Mouse (Mus musculus): ENCODE data around the gene Hfe2. TPM values are rescaled to one million over a fixed set of nuclear protein-coding genes. Genes with fewer than 3 reads are reported as not detected.
"Not testable (repeated sequence)": the region's sequence is repeated elsewhere in the genome, so short reads cannot be mapped to it uniquely, and the experiment has no call there.

Hfe2 gene
- polyA plus RNA-seq, 1 experiment, result 0.60 TPM

- DNase-seq (ENCODE audit: extremely low spot score in 1 of 2, low spot score in 1 of 2), result no peak
Observed at GRCm38 (mm10) chr3:96495490-96496210, 29.3 kb upstream of the Hfe2 start.

- no peak for DNase-seq (ENCODE audit: extremely low spot score in 1 of 2, low spot score in 1 of 2)
Observed at GRCm38 (mm10) chr3:96496216-96496615, 28.8 kb upstream of the Hfe2 start.

GRCm38 (mm10) chr3:96496620-96497275 lies 28.2 kb upstream of the Hfe2 start:
- DNase-seq (ENCODE audit: extremely low spot score in 1 of 2, low spot score in 1 of 2), result not testable (repeated sequence)

DNA sequence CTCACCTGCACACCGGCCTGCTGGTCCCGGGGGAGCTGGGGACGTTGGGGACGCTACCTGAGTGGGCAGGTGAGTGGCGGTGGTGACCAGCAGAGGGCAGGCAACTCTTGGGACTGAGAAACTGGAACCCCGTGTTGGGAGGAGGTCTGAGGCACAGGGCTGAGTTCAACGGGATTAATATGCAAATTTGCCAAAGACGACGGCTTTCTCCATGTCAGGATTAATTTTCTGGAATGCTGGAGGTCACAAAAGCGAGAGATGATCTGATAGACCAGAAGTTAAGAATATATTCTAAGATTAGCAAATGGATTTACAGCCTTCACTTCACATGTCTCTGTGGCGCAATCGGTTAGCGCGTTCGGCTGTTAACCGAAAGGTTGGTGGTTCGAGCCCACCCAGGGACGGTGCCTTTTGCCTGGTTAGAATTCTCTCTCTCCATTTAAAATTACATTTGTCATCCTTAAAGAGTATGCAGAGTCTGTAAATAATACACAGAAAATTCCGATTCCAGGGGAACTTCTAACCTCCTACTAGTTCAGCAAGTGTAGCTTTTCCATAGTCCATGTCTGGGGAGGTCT lies 27.4 kb upstream of the Hfe2 start:
- peak; percentile 67 to 96 for DNase-seq (ENCODE audit: extremely low spot score in 1 of 2, low spot score in 1 of 2)

- DNase-seq (ENCODE audit: extremely low spot score in 1 of 2, low spot score in 1 of 2), result no peak
Observed at GRCm38 (mm10) chr3:96498476-96499245, 26.3 kb upstream of the Hfe2 start.

- peak; percentile 65 to 94 for DNase-seq (ENCODE audit: extremely low spot score in 1 of 2, low spot score in 1 of 2)
Observed at GRCm38 (mm10) chr3:96499481-96500288, 25.3 kb upstream of the Hfe2 start.

DNA sequence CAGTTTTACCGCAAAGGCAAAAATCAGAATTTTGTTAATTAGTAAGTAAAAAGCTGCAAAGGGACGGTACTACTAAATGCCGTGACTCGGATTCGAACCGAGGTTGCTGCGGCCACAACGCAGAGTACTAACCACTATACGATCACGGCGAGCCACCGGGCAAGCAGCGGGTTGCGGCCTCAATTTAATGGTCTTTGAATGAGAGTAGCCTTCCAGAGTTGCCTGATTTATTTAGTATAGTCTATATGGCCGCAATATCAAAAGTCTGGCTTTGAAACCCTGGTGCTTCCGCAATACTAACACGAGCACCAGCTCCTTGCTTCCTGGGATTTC lies 24.7 kb upstream of the Hfe2 start:
- DNase-seq (ENCODE audit: extremely low spot score in 1 of 2, low spot score in 1 of 2), result peak; percentile 92 to 99

DNA sequence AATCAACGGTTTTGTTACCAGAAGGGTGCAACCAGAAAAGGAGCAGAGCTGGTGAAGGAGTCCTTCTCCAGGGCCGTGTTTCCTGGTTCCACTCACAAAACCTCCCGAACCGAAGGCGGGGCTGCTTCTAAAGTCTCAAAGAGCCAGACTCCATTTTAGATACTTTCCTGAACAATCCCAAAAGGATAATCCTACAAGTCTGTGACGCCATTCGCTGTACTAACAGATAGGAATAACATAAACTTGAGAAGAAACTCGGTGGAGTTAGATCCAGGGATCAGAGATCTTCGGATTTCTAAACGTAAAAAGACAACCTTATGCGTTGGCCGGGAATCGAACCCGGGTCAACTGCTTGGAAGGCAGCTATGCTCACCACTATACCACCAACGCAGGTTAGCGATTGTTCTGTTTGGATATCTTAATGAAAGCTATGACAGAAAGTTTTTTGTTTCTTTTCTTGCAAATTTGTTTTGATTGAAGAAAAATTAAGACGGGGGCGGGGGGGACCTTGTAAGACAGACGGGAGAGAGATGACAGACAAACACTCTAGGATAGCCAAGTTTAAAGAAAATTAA lies 24.2 kb upstream of the Hfe2 start:
- peak; percentile 73 to 98 for DNase-seq (ENCODE audit: extremely low spot score in 1 of 2, low spot score in 1 of 2)

DNA sequence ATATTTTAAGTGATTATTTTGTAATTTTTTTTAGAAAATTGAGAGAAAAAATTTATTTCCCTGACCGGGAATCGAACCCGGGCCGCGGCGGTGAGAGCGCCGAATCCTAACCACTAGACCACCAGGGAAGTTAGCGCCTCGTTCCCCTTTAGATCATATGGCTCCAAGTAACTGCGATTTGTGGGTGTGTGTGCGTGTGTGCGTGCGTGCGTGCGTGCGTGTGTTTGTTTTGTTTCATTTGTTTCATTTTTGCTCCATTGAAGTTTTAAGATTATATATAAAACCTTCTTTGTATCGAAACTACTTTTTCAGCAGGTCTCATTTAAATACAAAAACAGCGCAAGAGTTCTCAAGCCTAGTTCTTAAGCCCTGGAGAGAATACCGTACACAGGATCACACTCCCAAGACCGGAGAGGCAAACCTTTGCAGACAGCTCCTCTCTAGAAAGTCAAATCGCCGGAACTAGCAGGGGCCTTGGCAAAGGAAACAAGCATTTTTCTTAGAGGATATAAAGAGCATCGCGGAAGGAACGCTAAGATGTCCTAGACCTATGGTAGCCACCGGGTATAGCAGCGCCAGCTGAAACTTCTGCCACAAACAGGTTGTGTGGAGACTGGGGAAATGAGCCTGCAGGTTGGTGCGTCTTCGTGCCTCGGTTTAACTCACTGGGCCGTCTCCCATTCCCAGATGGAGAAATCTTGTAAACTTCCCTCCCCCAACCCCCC lies 23.4 kb upstream of the Hfe2 start:
- peak; percentile 69 to 95 for DNase-seq (ENCODE audit: extremely low spot score in 1 of 2, low spot score in 1 of 2)

- no peak for DNase-seq (ENCODE audit: extremely low spot score in 1 of 2, low spot score in 1 of 2)
Observed at GRCm38 (mm10) chr3:96502181-96503082, 22.5 kb upstream of the Hfe2 start.

GRCm38 (mm10) chr3:96503083-96503450 lies 21.9 kb upstream of the Hfe2 start:
- peak; percentile 64 to 85 for DNase-seq (ENCODE audit: extremely low spot score in 1 of 2, low spot score in 1 of 2)

GRCm38 (mm10) chr3:96503946-96504345 lies 21.0 kb upstream of the Hfe2 start:
- DNase-seq (ENCODE audit: extremely low spot score in 1 of 2, low spot score in 1 of 2), result no peak

DNA sequence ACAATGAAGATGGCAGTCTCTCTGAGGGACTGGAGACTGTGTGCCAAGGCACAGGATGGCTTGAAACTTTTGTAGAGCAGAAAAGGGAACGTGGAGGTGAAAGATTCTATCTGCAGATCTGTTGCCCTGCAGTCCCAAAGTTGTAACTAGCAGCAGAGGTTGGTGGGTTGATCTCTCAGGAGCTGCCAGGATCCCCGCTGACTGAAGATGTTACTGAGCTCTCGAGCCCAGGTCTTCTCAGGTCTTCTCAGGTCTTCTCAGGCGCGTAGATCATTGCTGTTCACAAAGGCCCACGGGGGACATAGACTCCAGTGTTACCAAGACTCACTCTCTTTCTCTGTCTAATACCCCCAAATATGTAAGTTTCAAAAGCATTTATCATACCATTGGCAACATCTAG lies 20.0 kb upstream of the Hfe2 start:
- no peak for DNase-seq (ENCODE audit: extremely low spot score in 1 of 2, low spot score in 1 of 2)

- no peak for DNase-seq (ENCODE audit: extremely low spot score in 1 of 2, low spot score in 1 of 2)
Observed at GRCm38 (mm10) chr3:96506396-96507047, 18.4 kb upstream of the Hfe2 start.

DNA sequence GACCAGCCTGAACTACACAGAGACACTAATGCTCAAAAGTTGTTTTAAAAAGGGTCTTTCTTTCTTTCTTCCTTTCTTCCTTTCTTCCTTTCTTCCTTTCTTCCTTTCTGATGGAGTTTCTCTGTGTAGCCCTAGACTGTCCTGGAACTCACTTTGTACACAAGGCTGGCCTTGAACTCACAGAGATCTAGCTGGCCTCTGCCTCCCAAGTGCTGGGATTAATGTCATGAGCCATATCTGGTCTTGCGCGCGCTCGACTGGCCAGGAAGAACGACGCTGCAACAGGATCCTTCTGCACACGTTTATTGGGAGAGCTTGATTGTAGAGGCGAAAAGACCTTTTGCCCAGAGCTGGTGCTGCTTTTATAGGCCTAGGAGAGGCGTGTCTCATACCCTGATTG lies 17.0 kb upstream of the Hfe2 start:
- not testable (repeated sequence) for DNase-seq (ENCODE audit: extremely low spot score in 1 of 2, low spot score in 1 of 2)

GRCm38 (mm10) chr3:96520171-96520570 lies 4.8 kb upstream of the Hfe2 start:
- DNase-seq (ENCODE audit: extremely low spot score in 1 of 2, low spot score in 1 of 2), result no peak

GRCm38 (mm10) chr3:96522149-96522548 lies 2.8 kb upstream of the Hfe2 start:
- no peak for DNase-seq (ENCODE audit: extremely low spot score in 1 of 2, low spot score in 1 of 2)

Measured in frontal cortex, adult 2 months (tissue).